Mouse (Mus musculus) monocyte, adult 2 months (primary cell): ENCODE data around the gene Gm14444.
"Not testable (repeated sequence)": the region's sequence is repeated elsewhere in the genome, so short reads cannot be mapped to it uniquely, and the experiment has no call there.

Experiments
- DNase-seq, 2 experiments: peaks; one replicate each; pipeline ENCODE4 v3.0.0; 2022; ENCODE audit warnings: low spot score in 2 of 2, low read depth in 1 of 2

Gene Gm14444

DNA sequence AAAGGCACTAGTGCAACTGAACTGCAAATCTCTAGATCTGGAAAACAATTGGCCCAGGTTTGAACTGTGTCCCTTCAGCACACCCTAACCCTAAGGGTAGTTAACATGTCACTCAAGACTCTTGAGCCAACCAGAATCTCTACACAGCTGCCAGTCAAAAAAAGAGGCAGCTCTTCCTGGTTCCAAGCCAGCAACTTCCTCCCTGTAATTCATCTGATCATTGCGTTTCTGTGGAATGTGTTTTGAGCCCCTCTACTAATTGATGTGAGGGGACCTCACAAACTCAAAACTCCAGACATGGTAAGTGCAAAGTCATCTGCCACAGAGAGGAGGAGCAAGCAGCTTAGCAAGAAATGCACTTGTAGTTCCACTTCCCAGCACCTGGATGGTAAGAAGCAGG, at the start of gene Gm14444:
Gm14444 (plus strand) TSS at position 220 of the 400 bp plus-strand sequence.
- not testable (repeated sequence) for DNase-seq

DNA sequence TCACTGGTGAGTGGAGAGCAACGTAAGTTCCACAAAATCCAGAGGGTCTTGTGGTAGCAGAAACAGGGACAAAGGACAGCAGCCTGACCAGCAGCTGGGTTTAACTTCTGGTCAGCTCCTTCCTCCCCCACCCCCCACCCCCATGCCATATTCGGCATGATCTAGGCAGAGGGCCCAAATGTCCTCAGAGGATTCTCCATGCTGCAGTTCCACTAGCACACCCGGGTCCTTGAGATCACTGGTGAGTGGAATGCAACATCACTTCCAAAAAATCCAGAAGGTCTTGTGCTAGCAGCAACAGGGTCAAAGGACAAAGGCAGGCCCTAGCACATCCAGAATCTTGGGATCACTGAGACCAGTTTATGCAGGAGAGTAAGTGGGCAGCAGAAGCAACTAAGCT, 44.6 kb upstream of the Gm14444 start:
- not testable (repeated sequence) for DNase-seq

DNA sequence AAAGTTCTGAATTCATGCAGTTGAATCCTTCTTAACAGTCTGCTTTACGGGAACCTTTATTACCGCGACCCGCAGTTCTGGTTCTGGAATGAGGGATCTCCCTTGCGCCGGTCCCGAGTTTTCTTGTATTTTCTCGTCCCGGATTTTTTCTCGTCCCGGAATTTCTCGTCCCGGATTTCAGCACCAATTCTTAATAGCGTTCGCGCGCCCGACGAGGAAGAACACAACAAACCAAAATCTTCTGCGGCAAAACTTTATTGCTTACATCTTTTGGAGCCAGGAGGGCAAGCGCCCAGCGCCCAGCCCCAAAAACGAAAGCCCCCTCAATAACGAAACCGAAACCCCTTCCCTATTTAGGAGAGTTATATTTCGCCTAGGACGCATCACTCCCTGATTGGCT, 34.2 kb downstream of the Gm14444 start:
- DNase-seq = not testable (repeated sequence)

DNA sequence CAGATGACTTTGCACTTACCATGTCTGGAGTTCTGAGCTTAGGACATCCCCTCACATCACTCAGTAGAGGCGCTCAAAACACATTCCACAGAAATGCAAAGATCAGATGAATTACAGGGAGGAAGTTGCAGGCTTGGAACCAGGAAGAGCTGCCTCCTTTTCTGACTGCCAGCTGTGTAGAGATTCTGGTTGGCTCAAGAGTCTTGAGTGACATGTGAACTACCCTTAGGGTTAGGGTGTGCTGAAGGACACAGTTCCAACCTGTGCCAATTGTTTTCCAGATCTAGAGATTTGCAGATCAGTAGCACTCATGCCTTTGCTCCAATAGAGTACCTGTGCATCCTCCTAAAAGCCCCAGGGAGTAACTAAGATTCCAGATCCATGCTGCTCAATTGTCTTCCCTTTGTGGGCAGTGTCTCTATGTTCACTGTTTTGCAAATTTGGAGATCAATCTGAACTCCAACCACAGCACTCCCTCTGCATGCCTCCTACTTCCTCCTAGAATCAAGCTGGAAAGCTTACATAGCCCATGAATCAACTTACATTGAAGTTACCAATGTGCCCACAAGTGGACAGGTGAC, 57.7 kb downstream of the Gm14444 start, which contains the start of gene Gm14393:
Gm14393 (minus strand) TSS at position 101 of the 581 bp plus-strand sequence.
- DNase-seq = not testable (repeated sequence)
